Mouse (Mus musculus): ENCODE measurements around the gene Olfr466. TPM values are rescaled to one million over a fixed set of nuclear protein-coding genes. Genes with fewer than 3 reads are reported as not detected.

The Olfr466 gene
- not detected in 2 replicates for polyA plus RNA-seq (2012; rRNA removed)

DNA sequence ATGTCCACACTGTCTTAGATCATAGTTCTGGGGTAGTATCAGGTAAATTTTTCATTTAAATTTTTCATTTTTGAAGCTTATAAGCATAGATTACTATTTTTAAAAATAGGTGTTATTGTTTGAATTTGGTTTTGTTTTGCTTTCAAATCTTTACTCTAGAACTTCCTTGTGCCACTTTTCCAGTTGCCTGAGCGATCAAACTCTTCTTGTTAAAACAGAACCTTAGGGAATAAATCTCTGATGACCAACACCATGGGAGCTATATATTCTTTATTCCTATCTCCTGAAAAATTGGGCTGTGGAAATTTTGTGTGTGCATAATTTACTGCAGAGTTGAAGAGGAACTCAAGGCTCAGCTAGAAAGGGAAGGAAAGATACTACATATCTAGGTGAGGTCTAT is at the start of gene Olfr466:
TSS of gene Olfr466 (plus strand) at position 301 of the 400 bp plus-strand sequence.

DNA sequence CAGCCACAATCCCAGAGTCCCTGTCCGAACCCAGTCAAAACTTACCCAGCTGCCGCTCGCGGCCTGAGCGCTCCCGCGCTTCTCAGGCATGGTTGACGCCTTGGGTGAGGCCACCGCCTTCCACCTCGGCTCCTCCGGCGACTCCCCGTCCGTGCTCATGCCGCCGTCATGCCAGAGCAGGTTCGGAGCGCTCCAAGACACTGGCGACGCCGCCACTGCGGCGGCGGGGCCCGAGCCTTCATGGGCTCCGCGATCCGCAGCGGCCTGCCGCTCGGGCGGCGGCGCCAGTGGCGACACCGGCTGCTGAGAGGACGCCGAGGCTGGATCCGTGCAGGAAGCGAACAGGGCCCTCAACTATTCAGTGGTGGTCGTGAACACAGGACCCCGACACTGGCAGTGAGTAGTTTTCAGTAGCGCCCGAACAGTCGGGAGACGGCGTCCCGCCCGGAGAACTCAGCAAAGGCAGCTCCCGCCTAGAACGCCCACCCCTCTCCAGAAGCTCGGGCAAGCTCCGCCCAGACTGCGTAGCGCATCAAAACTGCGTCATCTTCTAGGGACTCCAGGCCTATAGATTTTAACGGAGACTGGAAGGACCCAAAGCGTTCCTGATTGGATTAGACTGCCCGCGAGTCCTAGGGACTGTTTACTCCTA is 37.5 kb upstream of the Olfr466 start, which contains the start of gene Mfsd14b:
TSS of gene Mfsd14b (minus strand) at position 517 of the 652 bp plus-strand sequence.

DNA sequence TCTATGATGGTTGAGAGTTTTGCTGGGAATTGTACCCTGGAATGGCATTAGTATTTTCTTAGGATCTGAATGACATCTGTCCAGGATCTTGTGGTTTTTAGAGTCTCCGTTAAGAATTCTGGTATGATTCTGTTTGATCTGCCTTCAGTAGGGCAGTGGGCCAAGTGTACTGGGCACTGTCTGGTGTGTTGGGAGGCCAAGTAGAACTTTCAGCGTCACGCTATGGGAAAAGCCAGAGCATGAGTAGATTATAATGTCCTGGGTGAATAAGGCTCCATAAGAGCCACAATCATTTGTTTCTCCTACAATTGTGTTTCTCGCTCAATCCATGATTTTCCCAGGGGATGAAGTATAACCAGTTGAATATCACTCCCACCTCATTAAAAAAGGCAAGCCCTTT is 12.3 kb upstream of the Olfr466 start, which contains the start of gene Olfr465-ps1:
TSS of gene Olfr465-ps1 (plus strand) at position 301 of the 400 bp plus-strand sequence.

Other genes with a start within 250 kb of the Olfr466 start
- 0.09 and 0.24 TPM in 2 replicates for gene Cntnap3, start 246.3 kb upstream of the Olfr466 start, polyA plus RNA-seq (2012; rRNA removed)
- gene Spata31, start 232.8 kb upstream of the Olfr466 start, polyA plus RNA-seq (2012; rRNA removed) = not detected in 2 replicates
- gene Spata31d1c, start 117.2 kb upstream of the Olfr466 start, polyA plus RNA-seq (2012; rRNA removed) = not detected in 2 replicates
- gene Prss47, start 97.5 kb upstream of the Olfr466 start, polyA plus RNA-seq (2012; rRNA removed) = not detected in 2 replicates
- 15.1 and 19.7 TPM in 2 replicates for gene Mfsd14b, start 37.3 kb upstream of the Olfr466 start, polyA plus RNA-seq (2012; rRNA removed)
- not detected in 2 replicates for gene Olfr465-ps1, start 12.2 kb upstream of the Olfr466 start, polyA plus RNA-seq (2012; rRNA removed)
- gene Nlrp4f, start 55.7 kb downstream of the Olfr466 start, polyA plus RNA-seq (2012; rRNA removed) = 0.76 and 1.1 TPM in 2 replicates
- 0.12 and 0.21 TPM in 2 replicates for gene Gm10775, start 109.3 kb downstream of the Olfr466 start, polyA plus RNA-seq (2012; rRNA removed)
- gene Zfp369, start 128.6 kb downstream of the Olfr466 start, polyA plus RNA-seq (2012; rRNA removed) = 18.1 and 19.2 TPM in 2 replicates